Mouse (Mus musculus): ENCODE results near the gene 1700034J05Rik. TPM values are rescaled to one million over a fixed set of nuclear protein-coding genes. Genes with fewer than 3 reads are reported as not detected.

The 1700034J05Rik gene
- polyA plus RNA-seq, 1 experiment, result not detected

DNA sequence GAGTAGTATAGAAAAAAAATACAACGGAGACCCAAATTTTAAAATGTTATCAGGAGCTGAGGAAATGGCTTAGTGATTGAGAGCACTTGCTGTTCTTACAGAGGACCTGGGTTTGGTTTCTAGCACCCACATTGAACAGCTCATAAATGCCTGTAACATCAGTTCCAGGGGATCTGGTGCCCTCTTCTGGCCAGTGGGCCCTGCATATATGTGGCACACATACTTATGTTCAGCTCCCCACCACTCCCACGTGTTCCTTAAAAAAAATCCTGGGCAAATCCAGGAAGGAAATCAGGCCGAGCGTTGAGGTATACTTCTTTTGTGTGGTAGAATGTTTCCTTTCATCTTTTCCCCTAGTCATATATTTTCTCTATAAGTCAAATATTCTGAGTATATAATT lies 52.3 kb downstream of the 1700034J05Rik start:
- 96% methylated on average over 4 of the region's 4 CpGs for WGBS
- H3K4me3 ChIP-seq (ENCODE audit: control insufficient read depth, insufficient read depth, low read length), result no peak overlapping the region

More for the DNA sequence above, 52.3 kb downstream of the 1700034J05Rik start:
- H3K27ac ChIP-seq (ENCODE audit: control insufficient read depth, insufficient read depth, low read length), result no peak overlapping the region
- H3K27me3 ChIP-seq (ENCODE audit: control insufficient read depth, insufficient read depth, low read length), result no peaks in the 10 kb centered on the region
- DNase-seq, result no peak
- H3K36me3 ChIP-seq (ENCODE audit: control insufficient read depth, insufficient read depth, low read length), result no peaks in the 10 kb centered on the region
- no peaks in the 10 kb centered on the region for H3K4me1 ChIP-seq (replicated peaks; ENCODE audit: control insufficient read depth, insufficient read depth, low read length)
- no peak for TF ChIP-seq POLR2A (IDR thresholded peaks at IDR 0.05; ENCODE audit: control insufficient read depth, extremely low read depth, insufficient read depth, low read length, poor library complexity)
- no peak for TF ChIP-seq CTCF (IDR thresholded peaks at IDR 0.05; ENCODE audit: borderline replicate concordance, control insufficient read depth, extremely low read depth, insufficient read depth, low read length, poor library complexity)

Other genes with a start within 250 kb of the 1700034J05Rik start
- 3.5 and 3.8 TPM in 2 replicates for gene Stk38l, start 229.4 kb downstream of the 1700034J05Rik start, polyA plus RNA-seq (2012; rRNA removed)
- 5.2 and 6.2 TPM in 2 replicates for gene Arntl2, start 158.4 kb downstream of the 1700034J05Rik start, polyA plus RNA-seq (2012; rRNA removed)
- gene Smco2, start 104.3 kb downstream of the 1700034J05Rik start, polyA plus RNA-seq (2012; rRNA removed), result 0.42 TPM in 1 of 2 replicates, not detected in the other
- 4.2 and 5.0 TPM in 2 replicates for gene Ppfibp1, start 65.9 kb downstream of the 1700034J05Rik start, polyA plus RNA-seq (2012; rRNA removed)
- 0.09 and 0.16 TPM in 2 replicates for gene Rep15, start 78.2 kb upstream of the 1700034J05Rik start, polyA plus RNA-seq (2012; rRNA removed)
- gene Mrps35, start 88.3 kb upstream of the 1700034J05Rik start, polyA plus RNA-seq (2012; rRNA removed), result 8.4 and 9.4 TPM in 2 replicates
- 2.8 and 2.9 TPM in 2 replicates for gene Mansc4, start 132.6 kb upstream of the 1700034J05Rik start, polyA plus RNA-seq (2012; rRNA removed)
- 27.2 and 33.8 TPM in 2 replicates for gene Klhl42, start 137.0 kb upstream of the 1700034J05Rik start, polyA plus RNA-seq (2012; rRNA removed)

Measured in thymus, adult 2 months (tissue).